Mouse (Mus musculus): ENCODE measurements around the gene Cbr1. TPM values are rescaled to one million over a fixed set of nuclear protein-coding genes. Genes with fewer than 3 reads are reported as not detected.
"Not testable (repeated sequence)": the region's sequence is repeated elsewhere in the genome, so short reads cannot be mapped to it uniquely, and the experiment has no call there.

The Cbr1 gene
- total and polyA plus RNA-seq, 3 experiments: 82.4 to 137 (median 93.0) TPM

DNA sequence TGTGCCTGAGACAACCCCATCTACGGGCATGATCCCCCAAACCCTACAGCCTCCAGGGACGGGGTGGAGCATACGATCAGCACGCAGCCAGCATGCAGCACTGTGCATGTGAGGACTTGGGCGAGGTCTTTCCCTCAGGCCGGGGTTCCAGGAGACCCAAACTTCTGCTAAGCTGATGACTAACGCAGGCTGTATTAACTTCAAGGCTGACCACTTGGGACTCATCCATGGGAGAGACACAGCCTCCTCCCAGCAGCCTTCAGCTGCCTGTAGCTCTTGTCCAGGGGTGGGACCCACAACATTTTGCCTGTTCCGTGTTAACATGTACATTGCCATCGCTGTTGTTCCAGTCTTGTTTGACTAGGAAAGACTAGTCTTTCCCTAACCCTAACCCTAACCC lies 8.1 kb upstream of the Cbr1 start:
- DNase-seq: peak; percentile 66

DNA sequence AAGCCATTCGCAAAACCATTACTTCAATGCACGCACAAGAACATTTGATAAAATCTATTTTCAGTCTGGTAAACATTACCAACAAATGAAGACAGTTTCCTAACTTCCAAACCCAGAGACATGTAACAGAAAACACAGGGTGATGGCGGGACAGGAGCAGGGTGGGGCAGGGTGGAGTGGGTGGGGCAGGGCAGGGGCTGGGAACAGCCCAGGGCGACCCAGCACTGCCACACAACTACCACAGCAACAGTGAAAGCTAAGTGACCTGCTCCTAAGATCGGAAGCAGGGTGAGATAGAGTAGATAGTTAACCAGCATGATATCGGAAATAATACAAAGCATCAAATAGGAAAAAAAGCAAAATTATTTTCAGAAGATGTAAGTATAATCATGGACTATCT lies 6.2 kb upstream of the Cbr1 start:
- DNase-seq: no peak

DNA sequence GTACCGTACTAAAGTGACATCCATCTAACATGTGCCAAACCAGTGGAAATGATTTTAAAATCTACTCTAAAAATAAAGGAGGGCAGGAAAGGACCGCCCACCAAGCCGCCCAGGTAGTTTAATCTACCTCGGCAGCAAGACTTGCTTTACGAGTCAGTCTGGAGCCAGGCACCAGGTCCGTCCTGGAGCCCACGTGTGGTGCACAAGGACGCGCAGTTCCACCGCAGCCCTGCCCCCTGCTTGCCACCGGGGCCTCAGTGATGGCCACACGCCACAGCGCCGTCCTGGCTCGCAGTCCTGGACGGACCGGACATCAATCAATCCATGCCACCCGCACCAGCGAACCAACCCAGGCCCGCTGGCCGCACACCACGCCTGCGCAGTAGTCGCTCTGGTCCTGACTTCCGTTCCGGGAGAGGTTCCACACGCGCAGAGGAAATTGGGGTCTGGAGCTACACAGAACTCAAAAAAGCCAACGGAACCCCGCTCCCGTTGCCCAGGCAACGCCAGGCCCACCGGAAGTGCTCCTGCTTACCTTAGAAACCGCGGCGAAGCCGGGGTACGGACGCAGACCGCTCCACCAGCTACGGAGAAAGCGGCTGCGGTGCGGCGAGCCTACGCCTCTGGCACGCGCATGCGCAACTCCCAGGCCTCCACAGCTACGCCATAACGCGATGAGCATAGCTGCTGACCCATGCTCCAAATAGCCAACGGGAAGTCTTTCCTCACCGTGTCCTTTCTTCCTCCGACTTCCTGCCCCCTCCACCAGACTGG lies 2.0 kb upstream of the Cbr1 start, which contains the start of gene Setd4:
TSS of gene Setd4 (minus strand) at position 625 of the 774 bp plus-strand sequence.
- DNase-seq: peak; percentile 97

DNA sequence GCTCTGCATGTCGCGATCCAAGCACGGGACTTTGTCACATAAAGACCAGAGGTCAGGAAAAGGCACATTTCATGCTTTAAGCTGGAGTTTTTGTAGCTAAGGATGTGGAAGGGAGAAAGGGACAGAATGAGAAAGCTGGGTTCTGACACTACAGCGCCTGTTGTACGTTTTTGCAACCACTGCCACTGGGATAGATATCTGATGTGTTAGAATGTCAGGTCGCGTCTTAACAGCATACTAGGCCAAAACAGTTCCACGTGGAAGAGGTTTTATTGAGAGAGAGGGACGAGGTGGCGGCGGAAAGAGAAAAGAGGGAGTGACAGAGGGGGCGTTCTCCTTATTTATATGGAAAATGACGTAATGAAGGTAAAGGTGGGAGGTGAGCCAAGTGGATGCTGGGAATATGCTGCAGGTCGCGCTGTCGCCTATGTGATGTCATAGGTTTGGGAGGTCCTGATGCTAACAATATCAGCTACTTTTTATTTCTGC lies 1.1 kb upstream of the Cbr1 start:
- DNase-seq: no peak

DNA sequence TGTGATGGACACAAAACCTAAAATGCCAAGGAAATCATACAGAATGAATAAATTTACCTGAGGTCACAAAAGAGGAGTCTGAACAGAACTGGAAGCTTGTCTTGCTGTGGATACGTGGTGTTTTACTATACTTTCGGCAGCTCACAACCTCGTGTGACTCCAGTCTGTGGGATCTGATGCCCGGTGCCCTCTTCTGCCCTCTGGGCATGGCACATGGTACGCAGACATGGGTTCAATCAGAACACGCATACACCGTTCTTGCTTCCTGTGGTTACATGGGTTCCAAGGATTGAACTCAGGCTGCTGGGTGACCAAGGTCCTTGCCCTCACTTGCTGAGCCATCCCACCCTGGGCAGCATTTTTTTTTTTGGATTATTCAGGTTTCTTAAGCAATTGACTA lies 493 bp downstream of the Cbr1 start:
- DNase-seq: no peak

DNA sequence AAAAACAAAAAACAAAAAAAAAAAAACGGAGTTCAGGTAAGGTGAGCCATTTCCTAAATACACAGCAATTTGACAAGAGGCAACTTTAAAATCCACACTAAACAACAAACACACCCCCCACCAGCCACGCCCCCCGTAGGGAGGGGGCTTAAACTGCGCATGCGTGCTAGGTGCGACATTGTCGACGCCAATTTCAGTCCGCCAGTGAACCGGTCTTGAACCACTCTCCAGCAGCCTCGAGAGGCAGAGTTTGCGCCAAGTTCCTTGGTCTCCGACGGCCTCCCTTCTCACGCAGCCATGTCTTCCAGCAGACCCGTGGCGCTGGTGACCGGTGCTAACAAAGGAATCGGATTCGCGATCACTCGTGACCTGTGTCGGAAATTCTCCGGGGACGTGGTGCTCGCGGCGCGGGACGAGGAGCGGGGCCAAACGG lies 2.0 kb downstream of the Cbr1 start:
- peak; percentile 91 for DNase-seq

DNA sequence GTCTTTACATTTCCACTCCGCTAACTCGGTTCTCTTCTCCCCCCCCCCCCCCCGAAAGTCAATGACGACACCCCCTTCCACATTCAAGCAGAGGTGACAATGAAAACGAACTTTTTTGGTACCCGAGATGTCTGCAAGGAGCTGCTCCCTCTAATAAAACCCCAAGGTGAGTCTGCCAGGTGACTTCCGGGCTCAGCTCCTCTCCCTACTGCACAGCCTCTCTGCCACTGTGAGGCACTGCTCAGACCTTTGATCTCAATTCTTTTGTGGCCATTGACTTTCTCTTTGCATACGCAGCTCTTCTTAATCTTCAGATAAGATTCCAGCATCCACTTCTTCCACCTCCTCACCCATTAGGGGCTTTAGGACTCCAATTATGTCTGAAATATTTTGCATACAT lies 3.1 kb downstream of the Cbr1 start:
- no peak for DNase-seq

DNA sequence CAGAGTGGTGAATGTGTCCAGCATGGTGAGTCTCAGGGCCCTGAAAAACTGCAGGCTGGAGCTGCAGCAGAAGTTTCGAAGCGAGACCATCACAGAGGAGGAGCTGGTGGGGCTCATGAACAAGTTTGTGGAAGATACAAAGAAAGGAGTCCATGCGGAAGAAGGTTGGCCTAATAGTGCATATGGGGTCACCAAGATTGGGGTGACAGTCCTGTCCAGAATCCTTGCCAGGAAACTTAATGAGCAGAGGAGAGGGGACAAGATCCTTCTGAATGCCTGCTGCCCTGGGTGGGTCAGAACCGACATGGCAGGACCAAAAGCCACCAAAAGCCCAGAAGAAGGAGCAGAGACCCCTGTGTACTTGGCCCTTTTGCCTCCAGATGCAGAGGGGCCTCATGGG lies 4.1 kb downstream of the Cbr1 start:
- no peak for DNase-seq

DNA sequence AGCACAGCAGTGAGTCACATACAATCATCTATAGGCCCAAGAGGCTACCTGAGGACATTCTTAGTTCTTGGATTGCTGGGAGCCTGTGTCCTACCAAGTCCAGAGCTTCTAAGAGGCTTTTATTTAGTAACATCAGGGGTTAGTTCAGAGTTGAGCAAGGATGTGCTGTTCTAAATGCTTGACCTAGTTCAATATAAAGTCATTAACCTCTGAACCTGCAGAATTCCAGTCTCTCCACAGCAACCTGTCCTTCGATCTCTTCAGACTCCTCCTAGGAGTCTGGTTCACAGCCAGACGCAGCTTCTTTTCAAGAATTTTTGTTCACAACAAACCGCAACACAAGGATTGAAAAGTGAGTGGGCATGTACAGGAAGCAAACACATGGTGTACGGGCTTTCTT lies 5.3 kb downstream of the Cbr1 start:
- no peak for DNase-seq

DNA sequence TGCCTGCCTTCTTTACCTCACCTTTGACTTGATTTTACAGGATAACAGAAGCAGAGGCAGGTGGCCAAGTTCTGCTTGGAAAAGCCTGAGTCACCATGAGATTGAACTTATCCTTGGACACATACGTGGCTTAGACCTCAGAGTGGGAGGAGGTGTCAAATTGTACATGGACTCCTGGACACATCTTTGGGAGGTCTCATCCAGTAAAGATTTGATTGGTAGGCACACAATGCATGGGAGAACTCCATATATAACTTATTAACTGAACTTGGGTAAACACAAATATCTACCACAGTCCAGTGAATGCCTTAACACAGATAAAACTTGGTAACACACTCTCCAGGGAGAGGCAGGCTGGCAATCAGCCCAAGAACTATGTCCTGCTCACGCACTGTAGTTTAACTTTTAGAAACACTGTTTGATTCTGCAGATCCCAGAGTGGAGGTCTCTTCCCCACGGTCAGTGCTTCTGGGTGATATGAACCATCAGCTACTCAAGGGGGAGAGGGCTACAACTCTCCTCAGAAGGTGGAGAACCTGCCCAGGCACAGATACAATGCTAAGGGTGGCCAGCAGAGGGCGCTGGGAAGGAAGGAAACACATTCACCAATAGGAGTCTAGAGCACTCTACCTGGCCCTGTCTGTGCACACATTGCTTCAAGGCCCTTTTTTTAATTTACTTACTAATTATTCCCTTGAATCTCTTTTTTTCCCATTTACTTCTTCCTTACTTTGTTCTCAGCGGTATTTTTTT lies 9.6 kb downstream of the Cbr1 start:
- DNase-seq: peak; percentile 78

DNA sequence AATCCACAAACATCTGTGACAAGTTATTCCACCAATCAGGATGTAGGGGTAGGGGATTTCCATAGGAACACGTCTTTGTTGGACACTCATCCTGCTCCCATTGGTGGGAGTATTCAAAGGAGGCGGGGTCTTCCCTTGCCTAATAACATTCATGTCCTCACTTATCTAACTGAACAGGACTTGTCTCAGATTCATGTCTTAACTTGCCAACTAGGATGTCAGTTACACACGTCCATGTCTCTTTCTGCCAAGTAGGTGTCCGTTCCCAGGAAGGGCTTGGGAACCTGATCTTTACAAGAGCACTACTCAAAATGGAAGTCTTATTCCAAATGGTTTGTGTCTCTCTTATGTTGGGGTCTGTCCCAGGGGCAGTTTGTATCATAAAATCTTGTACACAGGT lies 18.1 kb downstream of the Cbr1 start:
- not testable (repeated sequence) for DNase-seq

DNA sequence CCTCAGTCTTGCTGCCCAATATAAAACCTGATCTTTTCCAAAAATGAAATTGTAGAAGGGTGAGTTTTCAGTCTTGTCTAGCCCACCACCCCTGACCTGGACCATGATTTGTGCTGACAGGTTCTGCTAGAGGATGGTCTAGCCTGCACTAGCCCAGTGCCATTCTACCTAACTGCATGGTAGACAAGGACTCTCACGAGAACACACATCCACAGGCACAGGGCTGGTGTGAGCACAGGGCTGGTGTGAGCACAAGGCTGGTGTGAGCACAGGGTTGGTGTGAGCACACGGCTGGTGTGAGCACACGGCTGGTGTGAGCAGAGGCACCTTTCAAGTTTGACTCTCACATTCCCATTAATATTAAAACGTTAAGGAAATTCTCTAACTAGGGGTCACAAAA lies 19.0 kb downstream of the Cbr1 start:
- no peak for DNase-seq

DNA sequence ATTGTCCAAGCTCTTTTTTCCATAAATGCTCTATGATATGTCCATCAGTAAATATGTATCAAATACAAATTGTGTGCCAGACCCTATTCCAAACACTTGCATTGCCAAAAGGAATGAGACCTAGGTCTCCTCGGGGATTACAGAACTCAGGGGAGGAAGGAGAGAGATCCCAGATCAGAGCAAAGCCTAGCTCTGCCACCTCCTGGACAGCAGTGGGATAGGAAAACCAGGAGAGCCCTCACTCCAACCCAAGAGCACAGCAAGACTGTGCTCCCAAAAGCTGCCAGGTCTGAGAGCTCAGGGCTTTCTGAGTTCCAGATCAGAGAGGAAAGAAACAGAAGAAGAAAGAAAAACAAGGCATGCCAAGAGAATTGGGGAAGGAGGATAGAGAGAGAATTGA lies 21.1 kb downstream of the Cbr1 start:
- peak; percentile 44 for DNase-seq

DNA sequence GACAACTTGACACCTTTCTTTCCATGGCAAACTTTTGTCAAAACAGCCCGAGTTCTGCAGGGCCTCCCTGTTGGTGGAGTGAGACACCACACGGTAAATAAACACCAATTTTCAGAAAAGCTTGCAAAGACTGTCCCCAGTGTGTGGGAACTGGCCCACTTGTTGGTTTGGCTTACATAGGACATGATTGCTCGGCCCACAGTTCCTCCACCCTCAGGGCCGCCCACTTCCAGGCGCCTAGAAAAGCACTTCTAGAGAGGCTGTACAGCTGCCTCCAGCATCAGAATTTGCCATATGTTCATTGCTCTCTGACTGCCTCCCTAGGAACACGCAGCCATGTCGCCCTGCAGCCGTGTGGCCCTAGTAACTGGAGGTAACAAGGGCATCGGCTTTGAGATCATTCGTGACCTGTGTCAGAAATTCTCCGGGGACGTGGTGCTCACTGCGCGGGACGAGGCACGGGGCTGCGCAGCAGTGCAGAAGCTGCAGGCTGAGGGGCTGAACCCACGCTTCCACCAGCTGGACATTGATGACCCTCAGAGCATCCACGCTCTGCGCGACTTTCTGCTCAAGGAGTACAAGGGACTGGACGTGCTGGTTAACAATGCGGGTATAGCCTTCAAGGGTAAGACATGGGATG lies 22.2 kb downstream of the Cbr1 start, which contains the start of gene Gm5678:
TSS of gene Gm5678 (plus strand) at position 337 of the 640 bp plus-strand sequence.
- DNase-seq: no peak

DNA sequence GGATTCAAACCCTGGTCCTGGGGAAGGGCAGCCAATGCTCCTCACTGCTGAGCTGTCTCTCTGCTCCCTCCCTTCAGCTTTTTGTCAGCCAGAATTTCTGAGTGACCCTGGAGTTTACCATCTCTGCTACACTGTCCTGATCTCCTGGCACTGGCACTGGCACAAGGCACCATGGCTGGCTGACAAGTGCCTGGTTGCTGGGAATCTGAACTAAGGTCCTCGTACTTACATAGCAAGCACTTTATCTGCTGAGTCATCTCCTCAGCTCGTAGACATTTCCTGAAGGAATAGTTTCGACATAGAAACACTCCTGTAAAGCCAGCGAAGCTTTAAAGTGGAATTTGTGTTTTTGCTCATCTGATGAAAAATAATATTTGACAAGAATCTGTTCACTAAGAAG lies 38.4 kb downstream of the Cbr1 start:
- peak; percentile 13 for DNase-seq

DNA sequence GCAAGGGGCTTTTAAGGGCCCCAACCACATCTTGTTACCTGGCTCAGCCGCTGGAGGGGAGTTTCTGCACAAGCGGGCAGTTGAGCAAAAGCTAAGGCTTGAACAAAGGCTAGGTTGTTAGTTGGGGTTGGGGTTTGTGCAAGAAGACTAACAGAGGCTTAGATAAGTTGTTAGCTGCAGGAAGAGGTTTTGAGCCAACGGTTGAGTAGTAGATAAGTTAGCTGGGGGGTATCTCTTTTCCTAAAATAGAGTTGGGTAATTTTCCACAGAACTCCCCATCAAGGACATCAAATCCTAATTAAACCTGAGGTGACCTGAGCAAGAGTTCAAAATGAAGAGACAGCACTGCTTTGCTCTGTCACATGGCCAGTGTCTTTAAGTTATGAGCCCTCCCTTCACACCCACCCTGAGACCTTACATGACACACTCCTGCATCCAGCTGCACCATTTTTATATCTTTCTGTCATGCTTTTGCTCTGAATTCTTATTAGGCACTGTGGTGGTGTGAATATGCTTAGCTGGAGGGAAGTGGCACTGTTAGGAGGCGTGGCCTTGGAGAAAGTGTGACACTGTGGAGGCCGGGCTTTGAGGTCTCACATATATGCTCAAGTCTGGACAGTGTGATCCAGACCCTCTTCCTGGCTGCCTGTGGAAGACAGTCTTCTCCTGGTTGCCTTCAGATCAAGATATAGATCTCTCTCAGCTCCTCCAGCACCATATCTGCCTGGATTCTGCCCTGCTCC lies 43.0 kb downstream of the Cbr1 start:
- no peak for DNase-seq

Other genes starting within 250 kb of the Cbr1 start
- gene Setd4, start 1.8 kb upstream of the Cbr1 start, total RNA-seq (2021): 1 to 10 TPM; 3.0 to 4.6 TPM
- gene Setd4, start 1.8 kb upstream of the Cbr1 start, polyA plus RNA-seq (2012; rRNA removed): 8.0 and 10.5 TPM in 2 replicates
- gene Gm5678, start 22.2 kb downstream of the Cbr1 start, total RNA-seq (2021): 10 to 100 TPM in 1 of 2 experiments, 1 to 10 TPM in 1; 5.4 to 11.7 TPM
- gene Gm5678, start 22.2 kb downstream of the Cbr1 start, polyA plus RNA-seq (2012; rRNA removed): not detected in 2 replicates
- 10 to 100 TPM in 1 of 2 experiments, 1 to 10 TPM in 1; 6.2 to 13.0 TPM for gene Cbr3, start 77.4 kb downstream of the Cbr1 start, total RNA-seq (2021)
- 16.4 and 17.6 TPM in 2 replicates for gene Cbr3, start 77.4 kb downstream of the Cbr1 start, polyA plus RNA-seq (2012; rRNA removed)
- 10 to 100 TPM; 17.4 to 17.5 TPM for gene Dop1b, start 106.1 kb downstream of the Cbr1 start, total RNA-seq (2021)
- gene Dop1b, start 106.1 kb downstream of the Cbr1 start, polyA plus RNA-seq (2012; rRNA removed): 25.3 and 25.4 TPM in 2 replicates
- gene Morc3, start 226.3 kb downstream of the Cbr1 start, total RNA-seq (2021): 10 to 100 TPM; 28.0 to 30.9 TPM
- 1.4 and 1.5 TPM in 2 replicates for gene Morc3, start 226.3 kb downstream of the Cbr1 start, polyA plus RNA-seq (2012; rRNA removed)